Mouse (Mus musculus) thymus, postnatal 36 days (tissue): ENCODE measurements around the gene Btn2a2.

Experiments used
- DNase-seq, 2 experiments: peaks; one replicate each; pipeline ENCODE4 v3.0.0; 2022; ENCODE audit warnings: mixed read lengths in 2 of 2

Gene Btn2a2

GRCm38 (mm10) chr13:23488400-23489322 lies at the start of gene Btn2a2:
Gene Btn2a2, minus strand, starts transcription at chr13:23488857.
- peak; percentile 44 to 51 for DNase-seq

GRCm38 (mm10) chr13:23538249-23538648 lies 49.6 kb upstream of the Btn2a2 start:
- DNase-seq: no peak

GRCm38 (mm10) chr13:23537006-23537710 lies 48.5 kb upstream of the Btn2a2 start:
- DNase-seq: no peak

- no peak for DNase-seq
Measured at GRCm38 (mm10) chr13:23536076-23536822, 47.6 kb upstream of the Btn2a2 start.

- peak; percentile 87 to 90 for DNase-seq
Measured at GRCm38 (mm10) chr13:23535137-23536075, 46.7 kb upstream of the Btn2a2 start, which contains the start of gene Hist1h3g. Gene Hist1h3g, plus strand, starts transcription at chr13:23535422.

- no peak for DNase-seq
Measured at GRCm38 (mm10) chr13:23534368-23535131, 45.9 kb upstream of the Btn2a2 start.

- peak; percentile 58 to 71 for DNase-seq
Measured at GRCm38 (mm10) chr13:23533560-23534367, 45.1 kb upstream of the Btn2a2 start, which contains the start of gene Hist1h2af. Gene Hist1h2af, plus strand, starts transcription at chr13:23533906.

- DNase-seq: no peak
Measured at GRCm38 (mm10) chr13:23532262-23533075, 43.8 kb upstream of the Btn2a2 start.

GRCm38 (mm10) chr13:23530901-23531875 lies 42.5 kb upstream of the Btn2a2 start, which contains the start of gene Hist1h4h:
Gene Hist1h4h, plus strand, starts transcription at chr13:23531050.
- DNase-seq: peak; percentile 97

- peak; percentile 66 to 69 for DNase-seq
Measured at GRCm38 (mm10) chr13:23530181-23530900, 41.7 kb upstream of the Btn2a2 start.

GRCm38 (mm10) chr13:23529480-23530165 lies 41.0 kb upstream of the Btn2a2 start:
- no peak for DNase-seq

- no peak for DNase-seq
Measured at GRCm38 (mm10) chr13:23529005-23529404, 40.3 kb upstream of the Btn2a2 start.

- peak; percentile 79 to 82 for DNase-seq
Measured at GRCm38 (mm10) chr13:23526312-23526711, 37.7 kb upstream of the Btn2a2 start.

GRCm38 (mm10) chr13:23525901-23526300 lies 37.2 kb upstream of the Btn2a2 start:
- DNase-seq: no peak

GRCm38 (mm10) chr13:23524654-23525053 lies 36.0 kb upstream of the Btn2a2 start:
- DNase-seq: peak; percentile 70 to 73

- DNase-seq: no peak
Measured at GRCm38 (mm10) chr13:23523976-23524375, 35.3 kb upstream of the Btn2a2 start.
